Mouse (Mus musculus) hindbrain, embryonic 16.5 days (tissue): Measurements from ENCODE around the gene Zfp672. TPM values are rescaled to one million over a fixed set of nuclear protein-coding genes. Genes with fewer than 3 reads are reported as not detected.
A peak's percentile ranks its signal among the peaks of the same experiment; 100 is the strongest.
"Not testable (repeated sequence)": the region's sequence is repeated elsewhere in the genome, so short reads cannot be mapped to it uniquely, and the experiment has no call there.

Experiments used
- ATAC-seq: fragments of 200-750 bp; cut with Nextera tagmentation; 2 replicates; pipeline ENCODE4 v1.8.0; 2017; ENCODE audit warnings: moderate TSS enrichment, moderate library complexity
- H3K27ac ChIP-seq: fragments of 300-500 bp; sonication (generic); 2 replicates; pipeline ENCODE4 v1.5.1; 2014; ENCODE audit warnings: low read depth, mild to moderate bottlenecking, control low read depth, low read length, moderate library complexity
- H3K27me3 ChIP-seq: fragments of 300-500 bp; sonication (generic); replicated peaks from 2 replicates; pipeline ENCODE4 v1.6.1; 2014; ENCODE audit warnings: low read length; ENCODE audit not compliant: control insufficient read depth, insufficient read depth
- H3K36me3 ChIP-seq: fragments of 300-500 bp; sonication (generic); 2 replicates; pipeline ENCODE4 v1.6.1; 2014; ENCODE audit warnings: mild to moderate bottlenecking, low read length, moderate library complexity, mixed read lengths; ENCODE audit not compliant: control insufficient read depth, insufficient read depth
- H3K4me1 ChIP-seq: fragments of 300-500 bp; sonication (generic); 2 replicates; pipeline ENCODE4 v1.6.1; 2014; ENCODE audit warnings: low read depth, low read length; ENCODE audit not compliant: control insufficient read depth, insufficient read depth
- H3K4me2 ChIP-seq: fragments of 300-500 bp; sonication (generic); 2 replicates; pipeline ENCODE4 v1.6.1; 2014; ENCODE audit warnings: mild to moderate bottlenecking, low read length, control low read depth, moderate library complexity
- H3K4me3 ChIP-seq: fragments of 300-500 bp; sonication (generic); 2 replicates; pipeline ENCODE4 v1.5.1; 2014; ENCODE audit warnings: mild to moderate bottlenecking, low read length, control low read depth, moderate library complexity
- H3K9ac ChIP-seq: fragments of 300-500 bp; sonication (generic); 2 replicates; pipeline ENCODE4 v1.6.1; 2014; ENCODE audit warnings: low read depth, mild to moderate bottlenecking, control low read depth, low read length, moderate library complexity
- H3K9me3 ChIP-seq: fragments of 300-500 bp; sonication (generic); 2 replicates; pipeline ENCODE4 v1.6.1; 2014; ENCODE audit warnings: mild to moderate bottlenecking, low read length, moderate library complexity; ENCODE audit not compliant: control insufficient read depth
- WGBS: fragments of 180-500 bp; shearing (Covaris S2); extraction: QIAGEN DNeasy Blood & Tissue Kit; methylation state at CpG from one replicate; pipeline ENCODE4 v1.1.7; 2014; 5-methylcytosine and 5-hydroxymethylcytosine counted together
- polyA plus RNA-seq: library from polyadenylated mRNA; unstranded; fragments of >200 nt; fragmentation: Nextera tagmentation; extraction: Ambion mirVana; gene quantifications from 2 replicates; pipeline ENCODE4 v1.2.1, GENCODE M21; 2015

The Zfp672 gene
- polyA plus RNA-seq, 1 experiment from 2014 or later, result 38.6 TPM

- Histone ChIP-seq H3K4me3 (no peak overlapping the region), H3K9ac (no peak overlapping the region), H3K9me3 (no peaks in the 10 kb centered on the region), H3K27ac (no peak overlapping the region), H3K36me3 (0 out of 2 replicates have a peak, but pooled peaks cover 3% of the 10 kb centered on the region), H3K4me1 (no peaks in the 10 kb centered on the region; the same call in 1 of the 2 replicates), H3K27me3 (no peaks in the 10 kb centered on the region), H3K4me2 (no peak overlapping the region)
- WGBS, result 83% methylated on average over 17 of the region's 17 CpGs
- no peak for ATAC-seq
These were observed 13.8 kb downstream of the Zfp672 start for GRCm38 (mm10) chr11:58316344-58316743.

DNA sequence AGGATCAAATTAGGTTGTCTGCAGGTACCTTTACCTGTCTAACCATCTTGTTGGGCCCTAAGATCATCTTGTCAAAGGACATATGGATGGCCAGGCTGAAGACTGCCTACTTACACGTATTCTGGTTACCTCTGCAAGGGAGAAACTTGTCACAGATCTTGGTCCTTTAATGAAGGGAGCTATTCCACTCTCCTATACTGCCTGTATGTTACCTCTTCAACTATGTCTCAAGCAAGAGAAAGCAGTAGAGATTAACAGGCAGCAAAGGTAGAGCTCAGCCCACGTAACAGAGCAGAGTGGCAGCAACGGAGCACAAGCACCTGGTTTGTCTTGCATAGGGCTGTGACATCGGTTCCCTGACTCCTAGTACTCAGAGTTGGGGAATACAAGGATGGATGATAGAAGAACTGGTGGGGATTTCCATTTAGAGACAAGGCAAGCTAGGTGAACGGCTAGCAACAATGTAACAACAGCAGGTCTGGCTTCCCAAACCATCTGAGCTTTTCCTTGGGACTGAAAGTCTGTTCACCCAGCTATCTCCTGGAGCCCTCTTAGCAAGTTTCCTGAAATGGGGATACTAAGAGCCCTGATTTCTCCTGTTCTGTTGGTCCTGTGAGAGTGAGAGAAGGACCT is 14.5 kb downstream of the Zfp672 start:
- Histone ChIP-seq H3K36me3 (0 out of 2 replicates have a peak, but pooled peaks cover 3% of the 10 kb centered on the region), H3K4me1 (no peaks in the 10 kb centered on the region), H3K9me3 (no peaks in the 10 kb centered on the region), H3K27me3 (no peaks in the 10 kb centered on the region), H3K27ac (no peak overlapping the region), H3K4me3 (no peak overlapping the region), H3K9ac (no peak overlapping the region), H3K4me2 (no peak overlapping the region)
- WGBS, result 95% methylated on average over 5 of the region's 5 CpGs
- ATAC-seq, result no peak

GRCm38 (mm10) chr11:58314069-58314468 is 16.1 kb downstream of the Zfp672 start:
- Histone ChIP-seq H3K9ac (no peak overlapping the region), H3K27ac (no peak overlapping the region), H3K4me3 (no peak overlapping the region), H3K27me3 (no peaks in the 10 kb centered on the region), H3K9me3 (no peaks in the 10 kb centered on the region), H3K4me1 (no peaks in the 10 kb centered on the region), H3K36me3 (0 out of 2 replicates have a peak, but pooled peaks cover 3% of the 10 kb centered on the region), H3K4me2 (no peak overlapping the region)
- WGBS, result 59% methylated on average over 6 of the region's 6 CpGs
- ATAC-seq, result no peak

DNA sequence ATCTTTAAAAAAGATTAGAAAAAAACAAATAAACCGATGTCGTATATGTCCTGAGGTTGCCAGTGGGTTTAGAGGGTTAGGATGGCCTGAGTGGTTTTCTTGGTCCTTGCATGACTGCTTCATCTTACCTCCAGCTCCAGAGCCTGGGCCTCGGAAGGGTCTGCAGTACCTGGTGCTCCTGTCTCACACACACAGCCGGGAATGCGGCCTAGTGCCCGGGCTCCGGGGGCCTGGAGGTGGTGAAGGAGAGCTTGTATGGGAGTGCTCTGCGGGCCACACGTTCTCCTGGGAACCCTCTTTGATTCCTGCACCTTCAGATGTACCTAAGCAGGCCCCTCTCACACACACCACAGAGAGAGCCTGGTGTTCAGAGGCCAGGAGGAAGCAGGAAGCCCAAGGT is 21.5 kb downstream of the Zfp672 start:
- no peak overlapping the region for H3K4me2 ChIP-seq
- 96% methylated on average over 9 of the region's 9 CpGs for WGBS
- no peak for ATAC-seq
- H3K27me3 ChIP-seq, result no peaks in the 10 kb centered on the region
- H3K4me3 ChIP-seq, result no peak overlapping the region
- H3K9ac ChIP-seq, result no peak overlapping the region
- no peak overlapping the region for H3K27ac ChIP-seq
- H3K36me3 ChIP-seq, result no peaks in the 10 kb centered on the region
- peaks cover 15% of the 10 kb centered on the region for H3K4me1 ChIP-seq
- no peaks in the 10 kb centered on the region for H3K9me3 ChIP-seq

DNA sequence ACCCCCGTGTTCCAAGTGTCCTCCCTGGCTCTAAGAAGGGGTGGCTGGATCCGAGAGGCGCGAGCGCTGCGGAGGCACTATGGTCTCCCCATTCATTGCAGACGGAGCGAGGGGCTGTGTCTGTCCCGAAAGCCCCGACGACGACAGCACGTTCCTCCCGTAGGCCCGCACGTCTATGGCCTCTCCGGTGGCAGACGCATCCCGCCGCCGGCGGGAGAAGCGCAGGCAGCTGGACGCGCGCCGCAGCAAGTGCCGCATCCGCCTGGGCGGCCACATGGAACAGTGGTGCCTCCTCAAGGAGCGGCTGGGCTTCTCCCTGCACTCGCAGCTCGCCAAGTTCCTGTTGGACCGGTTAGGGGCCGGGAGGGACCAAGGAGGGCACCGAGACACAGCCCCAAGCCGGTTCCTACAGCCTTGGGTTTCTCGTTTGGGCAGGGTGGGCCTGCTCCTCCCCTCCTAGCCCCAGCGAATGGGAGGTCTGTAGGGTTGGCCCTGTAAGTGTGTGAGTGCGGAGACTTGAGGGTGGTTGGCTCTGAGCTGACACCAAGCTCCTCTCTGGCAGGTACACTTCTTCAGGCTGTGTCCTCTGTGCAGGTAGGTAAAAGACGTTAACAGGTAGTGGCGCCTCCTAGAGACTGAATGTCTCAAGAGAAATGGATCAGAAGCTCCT is 22.6 kb downstream of the Zfp672 start:
- H3K36me3 ChIP-seq, result no peaks in the 10 kb centered on the region
- H3K4me1 ChIP-seq, result peaks cover 18% of the 10 kb centered on the region
- under 1% methylated on average over 40 of the region's 42 CpGs for WGBS
- H3K27ac ChIP-seq, result peak overlapping the region; percentile 85
- H3K27me3 ChIP-seq, result no peaks in the 10 kb centered on the region
- H3K9me3 ChIP-seq, result no peaks in the 10 kb centered on the region
- H3K4me2 ChIP-seq, result peak overlapping the region; percentile 95
- peak; percentile 55 for ATAC-seq
- H3K9ac ChIP-seq, result peak overlapping the region; percentile 77
- peak overlapping the region; percentile 63 for H3K4me3 ChIP-seq

- Histone ChIP-seq H3K9ac (peak within 1 kb of the TSS; percentile 77), H3K4me3 (peak within 1 kb of the TSS; percentile 63), H3K9me3 (no peaks in the 10 kb centered on the region), H3K4me2 (peak within 1 kb of the TSS; percentile 95), H3K36me3 (no peaks in the 10 kb centered on the region), H3K4me1 (peaks cover 18% of the 10 kb centered on the region), H3K27me3 (no peaks in the 10 kb centered on the region), H3K27ac (peak within 1 kb of the TSS; percentile 85)
- peak; percentile 87 for ATAC-seq
- WGBS, result under 1% methylated on average over 34 of the region's 34 CpGs
These were observed 23.3 kb downstream of the Zfp672 start, which contains the start of gene Zfp692 for GRCm38 (mm10) chr11:58306860-58307308. Zfp692 (plus strand) TSS chr11:58307069.

DNA sequence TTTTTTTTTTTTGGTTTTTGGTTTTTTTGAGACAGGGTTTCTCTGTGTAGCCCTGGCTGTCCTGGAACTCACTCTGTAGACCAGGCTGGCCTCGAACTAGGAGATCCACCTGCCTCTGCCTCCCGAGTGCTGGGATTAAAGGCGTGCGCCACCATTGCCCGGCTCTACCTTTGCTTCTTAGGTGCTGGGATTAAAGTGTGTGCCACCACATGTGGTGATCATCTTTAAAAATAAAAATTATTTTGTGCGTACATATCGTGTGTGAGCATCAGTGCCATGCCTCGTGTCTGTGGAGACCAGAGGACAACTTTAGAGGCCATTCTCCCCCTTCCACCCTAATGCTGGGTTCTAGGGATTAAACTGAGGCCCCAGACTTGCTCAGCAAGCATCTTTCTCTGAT is 24.8 kb downstream of the Zfp672 start:
- H3K4me1 ChIP-seq, result peaks cover 18% of the 10 kb centered on the region
- not testable (repeated sequence) for H3K27me3 ChIP-seq, H3K4me3 ChIP-seq, H3K27ac ChIP-seq, H3K36me3 ChIP-seq, ATAC-seq, H3K9me3 ChIP-seq, H3K4me2 ChIP-seq, H3K9ac ChIP-seq
- WGBS, result 92% methylated on average over 8 of the region's 8 CpGs

GRCm38 (mm10) chr11:58303594-58303993 is 26.5 kb downstream of the Zfp672 start:
- Histone ChIP-seq H3K27ac (no peak overlapping the region), H3K27me3 (no peaks in the 10 kb centered on the region), H3K9me3 (no peaks in the 10 kb centered on the region), H3K36me3 (no peaks in the 10 kb centered on the region), H3K4me2 (peak overlapping the region; percentile 68), H3K4me3 (peak overlapping the region; percentile 32), H3K9ac (peak overlapping the region; percentile 27; the same call in 1 of the 2 replicates), H3K4me1 (peaks cover 18% of the 10 kb centered on the region)
- 10% methylated on average over 7 of the region's 7 CpGs for WGBS
- no peak for ATAC-seq

GRCm38 (mm10) chr11:58302774-58303445 is 27.2 kb downstream of the Zfp672 start:
- under 1% methylated on average over 26 of the region's 26 CpGs for WGBS
- H3K27ac ChIP-seq, result peak overlapping the region; percentile 90
- peak; percentile 43 for ATAC-seq

More at GRCm38 (mm10) chr11:58302774-58303445, 27.2 kb downstream of the Zfp672 start:
- Histone ChIP-seq H3K9me3 (no peaks in the 10 kb centered on the region), H3K4me3 (peak overlapping the region; percentile 57), H3K27me3 (no peaks in the 10 kb centered on the region), H3K9ac (peak overlapping the region; percentile 60), H3K36me3 (no peaks in the 10 kb centered on the region), H3K4me2 (peak overlapping the region; percentile 66), H3K4me1 (peaks cover 15% of the 10 kb centered on the region)
